Mouse (Mus musculus) heart, postnatal 0 days (tissue): ENCODE measurements around the gene Lck. TPM values are rescaled to one million over a fixed set of nuclear protein-coding genes. Genes with fewer than 3 reads are reported as not detected.
A peak's percentile ranks its signal among the peaks of the same experiment; 100 is the strongest.

Source experiments
- ATAC-seq: fragments of 200-750 bp; cut with Nextera tagmentation; 2 replicates; pipeline ENCODE4 v1.8.0; 2017; ENCODE audit warnings: low read depth, moderate number of reproducible peaks, moderate library complexity; ENCODE audit not compliant: insufficient read depth
- DNase-seq: peaks from one replicate; pipeline ENCODE4 v3.0.0-alpha.2; 2016; ENCODE audit warnings: low spot score
- H3K27ac ChIP-seq: fragments of 300-500 bp; sonication (generic); 2 replicates; pipeline ENCODE4 v1.5.1; 2014; ENCODE audit warnings: low read depth, mild to moderate bottlenecking
- H3K27me3 ChIP-seq: fragments of 300-500 bp; sonication (generic); 2 replicates; pipeline ENCODE4 v1.6.1; 2014; ENCODE audit warnings: low read length, mixed read lengths; ENCODE audit not compliant: control insufficient read depth, insufficient read depth
- H3K36me3 ChIP-seq: fragments of 300-500 bp; sonication (generic); replicated peaks from 2 replicates; pipeline ENCODE4 v1.6.1; 2014; ENCODE audit warnings: low read length, mixed read lengths; ENCODE audit not compliant: control insufficient read depth, insufficient read depth
- H3K4me1 ChIP-seq: fragments of 300-500 bp; sonication (generic); 2 replicates; pipeline ENCODE4 v1.6.1; 2014; ENCODE audit warnings: antibody characterized with exemption; ENCODE audit not compliant: control insufficient read depth, insufficient read depth
- H3K4me2 ChIP-seq: fragments of 300-500 bp; sonication (generic); 2 replicates; pipeline ENCODE4 v1.6.1; 2014; ENCODE audit warnings: low read depth, mild to moderate bottlenecking, low read length, moderate library complexity
- H3K4me3 ChIP-seq: fragments of 300-500 bp; sonication (generic); 2 replicates; pipeline ENCODE4 v1.5.1; 2014; ENCODE audit warnings: low read depth, low read length
- H3K9ac ChIP-seq: fragments of 300-500 bp; sonication (generic); replicated peaks from 2 replicates; pipeline ENCODE4 v1.6.1; 2014; ENCODE audit warnings: low read depth, low read length, mixed read lengths
- H3K9me3 ChIP-seq: fragments of 300-500 bp; sonication (generic); replicated peaks from 2 replicates; pipeline ENCODE4 v1.6.1; 2016; ENCODE audit warnings: low read length; ENCODE audit not compliant: control insufficient read depth
- CTCF ChIP-seq: IDR thresholded peaks from 2 replicates; pipeline ENCODE4 v1.5.1; 2016; ENCODE audit warnings: antibody characterized with exemption, control low read depth, low read depth
- EP300 ChIP-seq: IDR thresholded peaks from 2 replicates; pipeline ENCODE4 v1.6.1; 2016; ENCODE audit warnings: antibody characterized with exemption, low read depth
- WGBS: fragments of 180-500 bp; shearing (Covaris S2); extraction: QIAGEN DNeasy Blood & Tissue Kit; methylation state at CpG from one replicate; pipeline ENCODE4 v1.1.7; 2014; 5-methylcytosine and 5-hydroxymethylcytosine counted together
- polyA plus RNA-seq: library from polyadenylated mRNA; unstranded; fragments of >200 nt; fragmentation: Nextera tagmentation; extraction: Ambion mirVana; gene quantifications from 2 replicates; pipeline ENCODE4 v1.2.1, GENCODE M21; 2015
- total RNA-seq: library from RNA; depleted of rRNA; stranded (reverse); fragments of >200 nt; gene quantifications from 2 replicates; pipeline ENCODE4 v1.2.3, GENCODE M21; 2014; ENCODE audit warnings: low replicate concordance

Lck gene
- total and polyA plus RNA-seq, 2 experiments from 2014 or later = 0.71 to 2.0 TPM

DNA sequence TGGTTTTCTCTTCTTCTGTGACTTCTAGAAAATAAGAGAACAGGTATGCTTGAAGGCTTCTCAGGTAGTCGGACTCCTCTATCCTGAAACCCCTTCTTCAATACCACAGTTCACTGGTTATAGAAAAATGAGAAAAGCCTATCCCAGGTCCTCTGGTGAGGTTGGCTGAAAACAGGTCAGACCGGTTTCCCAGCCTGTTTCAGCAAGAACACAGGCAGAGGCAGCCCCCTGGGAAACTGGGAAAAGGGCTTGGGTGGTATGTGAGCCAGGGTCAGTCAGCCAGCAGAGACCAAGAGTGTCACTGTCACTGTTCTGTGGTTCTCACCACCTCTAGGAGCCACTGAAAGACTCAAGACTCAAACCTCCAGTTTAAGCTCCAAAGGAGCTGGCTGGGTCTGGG lies 56.5 kb downstream of the Lck start:
- WGBS = 57% methylated on average over 2 of the region's 2 CpGs
- no peak overlapping the region for H3K27ac ChIP-seq
- TF ChIP-seq EP300 (no peak), CTCF (no peak)
- DNase-seq (no peak), ATAC-seq (no peak)
- no peaks in the 10 kb centered on the region for H3K27me3 ChIP-seq
- H3K4me3 ChIP-seq = no peak overlapping the region
- H3K9ac ChIP-seq = no peak overlapping the region
- no peak overlapping the region for H3K4me2 ChIP-seq
- H3K9me3 ChIP-seq = no peaks in the 10 kb centered on the region
- peaks cover 50% of the 10 kb centered on the region for H3K36me3 ChIP-seq
- H3K4me1 ChIP-seq = no peaks in the 10 kb centered on the region

DNA sequence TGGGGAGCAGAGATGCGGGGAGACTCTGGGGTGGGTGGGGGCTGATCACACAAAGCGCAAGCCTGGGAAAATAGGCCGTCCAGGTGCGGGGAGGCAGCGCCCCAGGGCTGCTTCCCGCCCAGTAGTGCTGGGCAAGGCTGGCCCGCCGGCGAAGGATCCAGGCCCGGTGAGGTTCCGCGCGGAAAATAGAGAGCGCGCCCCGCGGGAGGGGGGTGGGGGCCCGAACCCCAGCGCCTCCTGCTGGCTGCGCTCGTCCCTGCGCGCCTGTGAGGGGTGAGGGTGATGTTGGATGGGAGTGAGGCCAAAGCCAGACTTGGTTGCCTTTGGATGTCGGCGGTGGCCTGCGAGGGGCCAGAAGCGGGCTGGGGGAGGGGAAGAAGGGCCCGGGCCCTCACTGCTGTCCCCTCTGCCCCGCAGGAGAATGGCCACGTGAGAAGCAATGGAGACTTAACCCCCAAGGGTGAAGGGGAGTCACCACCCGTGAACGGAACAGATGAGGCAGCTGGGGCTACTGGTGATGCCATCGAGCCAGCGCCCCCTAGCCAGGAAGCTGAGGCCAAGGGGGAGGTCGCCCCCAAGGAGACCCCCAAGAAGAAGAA lies 59.0 kb downstream of the Lck start:
- Histone ChIP-seq H3K4me2 (peak overlapping the region; percentile 85), H3K27ac (peak overlapping the region; percentile 90), H3K36me3 (peaks cover 26% of the 10 kb centered on the region), H3K27me3 (no peaks in the 10 kb centered on the region), H3K9ac (peak overlapping the region; percentile 97), H3K4me3 (peak overlapping the region; percentile 94), H3K9me3 (no peaks in the 10 kb centered on the region), H3K4me1 (no peaks in the 10 kb centered on the region; the same call in none of the 2 replicates)
- peak; percentile 74 for ATAC-seq
- no peak for DNase-seq
- TF ChIP-seq CTCF (peak; percentile 78), EP300 (no peak)
- under 1% methylated on average over 29 of the region's 35 CpGs for WGBS

GRCm38 (mm10) chr4:129513891-129514290 lies 59.5 kb downstream of the Lck start:
- Histone ChIP-seq H3K9me3 (no peaks in the 10 kb centered on the region), H3K4me2 (peak overlapping the region; percentile 85), H3K27me3 (no peaks in the 10 kb centered on the region), H3K4me1 (peaks cover 2% of the 10 kb centered on the region), H3K9ac (peak overlapping the region; percentile 97), H3K36me3 (peaks cover 24% of the 10 kb centered on the region), H3K27ac (peak overlapping the region; percentile 90), H3K4me3 (peak overlapping the region; percentile 94)
- TF ChIP-seq CTCF = no peak
- TF ChIP-seq EP300 = no peak
- peak; percentile 42 for ATAC-seq
- DNase-seq = no peak
- under 1% methylated on average over 44 of the region's 57 CpGs for WGBS

DNA sequence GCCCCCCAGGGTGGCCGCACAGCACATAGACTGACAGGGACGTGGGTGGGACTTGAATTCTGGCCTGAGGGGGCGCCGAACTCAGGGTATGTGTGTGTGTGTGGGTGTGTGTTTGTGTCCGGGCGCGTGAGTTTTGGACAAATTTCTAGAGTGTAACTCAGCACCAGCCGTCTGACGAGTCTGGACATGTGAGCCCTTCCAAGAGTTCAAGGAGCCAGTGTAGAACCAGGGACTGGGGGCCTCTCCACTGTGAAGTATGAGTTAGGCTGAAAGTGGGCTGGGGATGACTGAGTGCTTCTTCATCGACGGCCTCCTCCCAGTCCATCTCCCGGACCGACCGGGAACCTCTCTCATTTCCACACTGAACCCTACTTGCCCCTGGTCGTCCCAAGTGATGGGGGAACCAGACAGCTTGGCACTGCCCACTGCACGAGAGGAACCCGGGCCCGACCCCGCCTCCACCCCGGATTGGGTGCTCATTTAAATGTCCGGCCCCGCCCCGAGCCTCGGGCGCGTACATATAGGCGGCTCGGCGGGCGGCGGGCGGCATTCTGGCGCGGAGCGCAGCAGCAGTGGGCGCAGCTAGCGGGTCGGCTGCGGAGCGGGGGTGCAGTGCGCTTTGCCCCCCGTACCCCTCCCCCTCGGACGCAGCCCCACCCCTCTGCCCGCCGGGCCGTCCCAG lies 60.2 kb downstream of the Lck start, which contains the start of gene Marcksl1:
TSS of gene Marcksl1 (plus strand) at position 496 of the 682 bp plus-strand sequence.
- Histone ChIP-seq H3K9me3 (no peaks in the 10 kb centered on the region), H3K36me3 (peaks cover 18% of the 10 kb centered on the region), H3K27me3 (no peaks in the 10 kb centered on the region), H3K4me3 (peak within 1 kb of the TSS; percentile 94), H3K27ac (peak within 1 kb of the TSS; percentile 90), H3K9ac (peak within 1 kb of the TSS; percentile 97), H3K4me1 (peaks cover 8% of the 10 kb centered on the region), H3K4me2 (peak within 1 kb of the TSS; percentile 85)
- DNase-seq (peak; percentile 74), ATAC-seq (peak; percentile 83)
- 7% methylated on average over 44 of the region's 47 CpGs for WGBS
- TF ChIP-seq EP300 (0 out of 2 replicates have a peak, but pooled peaks have one; percentile 37), CTCF (no peak)

DNA sequence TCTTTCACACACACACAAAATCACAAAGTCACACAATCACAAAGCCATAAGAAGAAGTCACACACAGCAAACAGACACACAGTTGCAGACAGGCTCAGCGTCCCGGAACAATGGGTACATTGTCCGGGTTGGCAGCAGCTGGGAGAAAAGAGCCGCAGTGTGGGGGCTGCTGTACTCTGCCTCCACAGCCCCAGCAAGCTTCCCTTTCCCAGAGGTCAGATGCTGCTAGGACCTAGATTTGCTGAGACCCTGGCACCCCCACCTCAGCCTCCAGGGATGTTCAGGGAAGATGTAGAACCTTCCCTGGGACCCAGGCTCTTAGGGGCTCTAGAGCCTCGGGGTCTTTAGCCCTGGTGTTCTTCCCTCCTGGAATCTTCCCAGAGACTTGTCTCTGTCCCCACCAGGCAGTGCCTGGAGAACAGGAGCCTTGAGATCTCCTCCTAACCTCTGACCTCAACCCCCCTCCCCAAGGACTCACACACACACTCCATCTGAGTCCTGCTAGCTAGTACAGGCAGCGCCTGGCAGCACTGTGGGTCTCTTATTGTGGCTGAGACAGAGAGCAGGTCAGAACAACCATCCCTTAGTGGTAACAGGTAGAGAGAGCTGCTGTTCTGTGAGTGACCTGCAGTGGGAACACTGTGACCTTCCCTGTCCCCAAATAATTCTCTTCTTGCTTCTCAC lies 61.9 kb downstream of the Lck start:
- peaks cover 1% of the 10 kb centered on the region for H3K36me3 ChIP-seq
- no peaks in the 10 kb centered on the region for H3K9me3 ChIP-seq
- no peak overlapping the region for H3K4me3 ChIP-seq
- H3K27me3 ChIP-seq = no peaks in the 10 kb centered on the region
- H3K9ac ChIP-seq = no peak overlapping the region
- no peak overlapping the region for H3K4me2 ChIP-seq
- 58% methylated on average over 6 of the region's 6 CpGs for WGBS
- DNase-seq (no peak), ATAC-seq (no peak)
- TF ChIP-seq EP300 = no peak
- no peak for TF ChIP-seq CTCF
- H3K4me1 ChIP-seq = peaks cover 16% of the 10 kb centered on the region
- no peak overlapping the region; the same call in 1 of the 2 replicates for H3K27ac ChIP-seq
